Mouse (Mus musculus) layer of hippocampus, adult 18-20 months (tissue): Measurements from ENCODE around the gene Pitpnm1. TPM values are rescaled to one million over a fixed set of nuclear protein-coding genes. Genes with fewer than 3 reads are reported as not detected.

Experiments used
- DNase-seq, 2 experiments: peaks; one replicate each; pipeline ENCODE4 v3.0.0; 2022; ENCODE audit warnings: low spot score in 2 of 2
- total RNA-seq, 2 experiments: library from RNA; stranded (reverse); gene quantifications; 2 replicates each; pipeline ENCODE4 v1.2.3; 2021

Gene Pitpnm1
- total RNA-seq, 2 experiments from 2014 or later = 174 to 181 TPM

GRCm38 (mm10) chr19:4152445-4153231 lies 52.8 kb downstream of the Pitpnm1 start:
- DNase-seq = no peak

GRCm38 (mm10) chr19:4153232-4153654 lies 53.4 kb downstream of the Pitpnm1 start, which contains the start of gene Ptprcap:
Gene Ptprcap (plus strand): TSS chr19:4153604.
- no peak for DNase-seq

DNA sequence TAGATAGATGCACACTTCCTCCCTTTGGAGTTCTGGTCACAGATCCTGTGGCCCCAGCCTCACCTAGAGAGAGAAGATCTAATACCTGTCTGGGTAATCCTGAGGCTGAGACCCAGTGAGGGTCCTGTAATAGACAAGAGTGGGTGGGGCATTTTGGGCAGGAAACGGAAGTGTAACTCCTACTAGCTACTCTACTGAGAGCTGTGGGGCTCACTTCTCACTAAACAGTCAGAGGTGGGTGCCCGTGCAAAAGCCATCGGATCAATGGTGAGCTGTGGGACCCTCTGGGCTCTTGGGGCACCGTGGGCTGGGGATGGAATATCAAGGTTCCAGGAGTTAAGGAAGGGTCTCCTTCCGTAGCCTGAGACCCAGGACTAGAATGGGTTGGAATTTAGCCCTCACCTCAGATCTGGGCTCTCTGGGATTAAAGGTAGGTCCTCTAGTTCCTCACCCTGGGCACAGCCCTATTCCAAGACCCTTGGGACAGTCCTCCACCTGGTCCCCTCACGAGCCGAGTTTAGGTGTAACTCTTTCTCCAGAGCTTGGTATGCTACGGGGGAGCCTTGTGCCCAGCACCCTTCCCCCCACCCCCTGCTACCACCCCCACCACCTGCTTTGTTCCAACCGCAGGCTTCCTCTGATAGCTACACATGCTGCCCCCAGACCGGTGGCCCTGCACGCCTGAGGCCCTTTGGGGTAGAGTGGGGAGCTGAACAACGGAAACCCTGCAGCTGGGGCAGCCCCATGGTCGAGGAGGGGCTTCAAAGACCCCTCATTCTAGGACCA lies 54.8 kb downstream of the Pitpnm1 start:
- no peak for DNase-seq

DNA sequence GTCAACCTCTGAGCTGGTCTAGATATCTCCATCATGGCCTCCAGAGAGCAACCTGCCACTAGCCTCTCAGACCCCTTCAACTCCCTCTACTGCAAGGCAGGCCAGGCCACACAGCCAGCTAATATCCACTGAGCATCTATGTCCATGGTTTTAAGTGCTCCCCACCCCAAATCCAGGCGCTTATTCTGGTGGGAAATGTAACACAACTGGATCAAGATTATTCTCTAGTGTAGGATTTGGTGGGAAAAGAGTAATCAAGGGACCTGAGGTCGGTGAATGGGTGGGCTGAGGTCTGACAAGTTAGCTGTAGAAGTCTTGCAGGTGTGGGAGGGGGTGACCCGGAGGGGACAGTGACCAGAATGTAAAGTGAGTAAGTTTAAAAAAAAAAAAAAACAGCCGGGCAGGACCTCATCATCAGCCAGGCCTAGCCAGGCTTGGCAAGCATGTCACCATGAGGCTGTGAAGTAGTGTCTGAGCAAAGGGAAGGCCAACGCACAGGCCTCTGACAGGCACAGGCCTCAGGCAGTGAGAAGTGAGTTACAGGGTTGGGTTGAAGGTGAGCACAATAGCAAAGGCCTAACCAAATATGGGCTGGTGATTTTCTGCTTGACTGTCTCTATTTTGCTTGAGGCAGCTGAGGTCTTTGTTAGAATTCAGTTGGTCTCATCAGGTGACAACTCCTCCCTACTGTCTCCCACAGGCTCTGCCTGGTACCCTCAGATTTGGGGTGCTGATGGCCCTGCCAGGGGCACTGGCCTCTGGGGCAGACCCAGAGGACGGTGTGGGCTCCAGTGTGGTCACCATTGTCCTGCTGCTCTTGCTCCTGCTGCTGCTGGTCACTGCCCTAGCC lies 55.6 kb downstream of the Pitpnm1 start:
- DNase-seq = no peak

DNA sequence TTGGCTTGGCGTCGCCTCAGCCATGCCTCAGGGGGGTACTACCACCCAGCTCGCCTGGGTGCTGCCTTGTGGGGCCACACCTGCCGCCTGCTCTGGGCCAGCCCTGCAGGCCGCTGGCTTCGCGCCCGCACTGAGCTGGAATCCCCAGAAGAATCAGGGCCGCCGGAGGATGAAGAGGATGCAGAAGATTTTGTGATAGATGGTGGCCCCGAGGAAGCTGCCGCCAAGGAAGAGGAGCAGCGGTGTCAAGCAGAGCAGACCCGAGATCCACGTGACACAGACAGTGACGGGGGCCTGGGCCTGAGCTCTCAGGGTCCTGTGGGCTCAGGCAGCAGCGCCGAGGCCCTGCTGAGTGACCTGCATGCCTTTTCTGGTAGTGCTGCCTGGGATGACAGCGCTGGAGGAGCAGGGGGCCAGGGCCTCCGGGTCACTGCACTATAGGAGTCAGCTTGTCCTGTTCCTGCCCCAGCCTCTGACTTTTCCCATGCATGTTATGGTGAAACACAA lies 56.3 kb downstream of the Pitpnm1 start:
- DNase-seq = no peak

- DNase-seq = no peak
These were observed 57.0 kb downstream of the Pitpnm1 start for GRCm38 (mm10) chr19:4156771-4157170.

GRCm38 (mm10) chr19:4159049-4159448 lies 59.3 kb downstream of the Pitpnm1 start:
- DNase-seq = no peak

DNA sequence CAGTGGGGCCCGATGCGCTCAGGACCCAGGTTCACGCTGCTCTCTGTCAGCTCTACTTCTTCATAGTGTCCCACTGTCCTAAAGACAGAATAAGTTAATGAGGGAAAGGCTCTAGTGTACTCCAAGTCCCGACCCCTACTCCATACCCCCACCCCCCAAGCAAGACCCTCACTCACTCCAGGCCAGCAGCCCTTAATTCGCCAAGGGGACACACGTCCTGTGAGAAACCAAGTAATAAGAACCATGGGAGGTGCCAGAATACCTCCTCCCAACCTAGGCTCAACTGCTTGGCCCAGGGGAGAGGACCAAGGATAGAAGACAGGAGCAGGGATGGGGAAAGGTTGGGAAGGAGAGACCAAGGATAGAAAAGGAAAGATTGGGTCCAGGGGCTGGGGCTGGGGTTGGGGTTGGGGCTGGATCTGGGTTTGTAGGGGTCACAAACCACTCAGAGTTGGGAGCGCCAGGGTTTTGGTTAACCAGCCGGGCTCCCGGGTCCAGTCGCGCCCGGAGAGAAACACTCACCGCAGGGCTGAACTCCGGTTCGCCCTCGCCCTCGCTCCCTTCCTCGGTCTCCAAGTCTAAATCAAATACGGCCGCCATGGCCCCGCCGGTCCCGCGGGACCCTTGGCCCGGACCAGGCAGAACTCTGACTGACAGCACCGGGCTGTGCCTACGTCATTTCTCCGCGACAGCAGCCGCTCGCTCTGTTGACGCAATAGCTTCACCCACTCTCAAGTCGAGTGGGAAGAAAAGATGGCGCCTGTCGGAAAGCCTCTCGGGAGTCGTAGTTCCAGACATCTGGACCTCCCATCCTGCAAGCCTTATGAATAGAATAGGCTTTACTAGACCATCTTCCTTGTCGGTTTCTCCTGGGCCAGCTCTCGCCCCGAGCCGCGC lies 63.1 kb downstream of the Pitpnm1 start, which contains the start of gene Rps6kb2:
Rps6kb2 (minus strand) TSS at position 709 of the 897 bp plus-strand sequence.
- DNase-seq = peak; percentile 96 to 99

DNA sequence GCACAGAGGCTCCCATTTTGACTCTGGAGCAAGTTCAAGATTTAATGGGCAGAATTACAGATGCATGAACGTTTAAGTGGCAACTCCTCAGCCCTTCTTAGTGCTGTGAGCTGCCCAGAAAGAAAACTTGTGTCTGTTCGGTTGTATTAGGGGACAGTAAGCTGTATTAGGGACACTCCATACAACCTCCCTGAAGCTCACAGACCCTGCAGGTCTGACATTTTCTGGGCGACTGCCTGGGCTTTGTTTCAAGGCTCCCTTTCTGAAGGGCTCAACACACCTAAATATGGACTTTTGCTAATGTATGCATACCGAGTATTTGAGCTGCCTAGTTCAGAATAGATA lies 63.7 kb downstream of the Pitpnm1 start:
- DNase-seq = no peak

Other genes with a start within 250 kb of the Pitpnm1 start
- gene Chka, start 248.2 kb upstream of the Pitpnm1 start, total RNA-seq = 100 to 1,000 TPM in 1 of 2 experiments, 10 to 100 TPM in 1; 85.8 to 106 TPM
- 10 to 100 TPM; 17.4 to 20.6 TPM for gene Tcirg1, start 192.9 kb upstream of the Pitpnm1 start, total RNA-seq
- gene Ndufs8, start 187.2 kb upstream of the Pitpnm1 start, total RNA-seq = 100 to 1,000 TPM; 144 to 147 TPM
- gene Aldh3b1, start 170.2 kb upstream of the Pitpnm1 start, total RNA-seq = 1 to 10 TPM; 3.2 to 3.5 TPM
- 10 to 100 TPM; 13.6 to 15.9 TPM for gene Unc93b1, start 164.8 kb upstream of the Pitpnm1 start, total RNA-seq
- not detected for gene Aldh3b3, start 141.4 kb upstream of the Pitpnm1 start, total RNA-seq
- under 1 TPM; 0.53 to 0.99 TPM for gene Aldh3b2, start 127.7 kb upstream of the Pitpnm1 start, total RNA-seq
- gene Acy3, start 113.4 kb upstream of the Pitpnm1 start, total RNA-seq = 1 to 10 TPM; 2.1 to 2.6 TPM
- not detected for gene Tbx10, start 107.2 kb upstream of the Pitpnm1 start, total RNA-seq
- 10 to 100 TPM in 1 of 2 experiments, 1 to 10 TPM in 1; 9.5 to 10.1 TPM for gene Nudt8, start 99.4 kb upstream of the Pitpnm1 start, total RNA-seq
- gene Gm49405, start 99.4 kb upstream of the Pitpnm1 start, total RNA-seq = 1 to 10 TPM in 1 of 2 experiments, under 1 TPM in 1; 0.97 to 1.3 TPM
- gene Doc2g, start 96.7 kb upstream of the Pitpnm1 start, total RNA-seq = 1 to 10 TPM; 2.9 to 3.2 TPM
- 100 to 1,000 TPM; 257 TPM for gene Ndufv1, start 87.2 kb upstream of the Pitpnm1 start, total RNA-seq
- gene Gstp1, start 62.0 kb upstream of the Pitpnm1 start, total RNA-seq = 100 to 1,000 TPM; 455 to 471 TPM
- 10 to 100 TPM; 44.0 to 76.5 TPM for gene Gstp2, start 54.0 kb upstream of the Pitpnm1 start, total RNA-seq
- gene Gstp3, start 40.4 kb upstream of the Pitpnm1 start, total RNA-seq = not detected
- gene Cabp2, start 18.4 kb upstream of the Pitpnm1 start, total RNA-seq = not detected
- gene Cdk2ap2, start 2.8 kb upstream of the Pitpnm1 start, total RNA-seq = 10 to 100 TPM; 36.2 to 38.7 TPM
- gene Aip, start 25.9 kb downstream of the Pitpnm1 start, total RNA-seq = 100 to 1,000 TPM; 121 to 140 TPM
- not detected for gene Gpr152, start 39.8 kb downstream of the Pitpnm1 start, total RNA-seq
- gene Cabp4, start 44.0 kb downstream of the Pitpnm1 start, total RNA-seq = under 1 TPM; 0.22 to 0.30 TPM
- 10 to 100 TPM; 77.0 to 97.3 TPM for gene Coro1b, start 48.6 kb downstream of the Pitpnm1 start, total RNA-seq
- 1 to 10 TPM; 1.6 to 2.5 TPM for gene Ptprcap, start 53.6 kb downstream of the Pitpnm1 start, total RNA-seq
- gene Rps6kb2, start 63.4 kb downstream of the Pitpnm1 start, total RNA-seq = 10 to 100 TPM; 32.7 to 38.3 TPM
- 1 to 10 TPM; 6.3 to 7.1 TPM for gene Carns1, start 75.5 kb downstream of the Pitpnm1 start, total RNA-seq
- gene Tbc1d10c, start 91.3 kb downstream of the Pitpnm1 start, total RNA-seq = 1 to 10 TPM in 1 of 2 experiments, under 1 TPM in 1; 0.52 to 1.0 TPM
- gene Ppp1ca, start 92.1 kb downstream of the Pitpnm1 start, total RNA-seq = 100 to 1,000 TPM; 268 TPM
- gene Rad9a, start 101.7 kb downstream of the Pitpnm1 start, total RNA-seq = 1 to 10 TPM; 7.9 to 9.6 TPM
- under 1 TPM; 0.38 to 0.57 TPM for gene Clcf1, start 114.2 kb downstream of the Pitpnm1 start, total RNA-seq
- not detected for gene AC109138.7, start 114.4 kb downstream of the Pitpnm1 start, total RNA-seq
- 10 to 100 TPM; 14.4 to 16.5 TPM for gene Pold4, start 131.9 kb downstream of the Pitpnm1 start, total RNA-seq
- 10 to 100 TPM; 49.5 to 49.6 TPM for gene Ssh3, start 169.2 kb downstream of the Pitpnm1 start, total RNA-seq
- 10 to 100 TPM; 58.5 to 59.2 TPM for gene Ankrd13d, start 183.1 kb downstream of the Pitpnm1 start, total RNA-seq
- 100 to 1,000 TPM; 184 to 192 TPM for gene Grk2, start 206.2 kb downstream of the Pitpnm1 start, total RNA-seq